Mouse (Mus musculus): Measurements from ENCODE around the gene Nap1l1. TPM values are rescaled to one million over a fixed set of nuclear protein-coding genes. Genes with fewer than 3 reads are reported as not detected.
"Not testable (repeated sequence)": the region's sequence is repeated elsewhere in the genome, so short reads cannot be mapped to it uniquely, and the experiment has no call there.

Nap1l1 gene
- total and polyA plus RNA-seq, 2 experiments from 2014 or later: 15.5 to 64.2 TPM

- H3K4me3 ChIP-seq (ENCODE audit: low read depth, low read length): no peak overlapping the region
- no peaks in the 10 kb centered on the region for H3K9me3 ChIP-seq (replicated peaks; ENCODE audit: control insufficient read depth, low read length)
- H3K27me3 ChIP-seq (ENCODE audit: control insufficient read depth, insufficient read depth, low read length): no peaks in the 10 kb centered on the region
- no peak for DNase-seq (ENCODE audit: low spot score)
- ATAC-seq (ENCODE audit: insufficient read depth, low read depth): no peak
- TF ChIP-seq CTCF (IDR thresholded peaks at IDR 0.05; ENCODE audit: low read depth): no peak
- no peak for TF ChIP-seq EP300 (IDR thresholded peaks at IDR 0.05; ENCODE audit: low read depth)
- H3K9ac ChIP-seq (replicated peaks; ENCODE audit: low read depth, low read length): no peak overlapping the region
- H3K27ac ChIP-seq (ENCODE audit: low read depth): no peak overlapping the region
- 0 out of 2 replicates have a peak, but pooled peaks cover 8% of the 10 kb centered on the region for H3K4me1 ChIP-seq (ENCODE audit: control insufficient read depth, insufficient read depth)
- H3K36me3 ChIP-seq (replicated peaks; ENCODE audit: control insufficient read depth, insufficient read depth, low read length): no peaks in the 10 kb centered on the region
- 28% methylated on average over 9 of the region's 9 CpGs for WGBS
- no peak overlapping the region for H3K4me2 ChIP-seq (ENCODE audit: low read depth, low read length)
Observed at GRCm38 (mm10) chr10:111445939-111446671, 26.9 kb upstream of the Nap1l1 start.

GRCm38 (mm10) chr10:111446672-111447008 is 26.4 kb upstream of the Nap1l1 start:
- not testable (repeated sequence) for H3K36me3 ChIP-seq (replicated peaks; ENCODE audit: control insufficient read depth, insufficient read depth, low read length); H3K4me2 ChIP-seq (ENCODE audit: low read depth, low read length); ATAC-seq (ENCODE audit: insufficient read depth, low read depth); H3K9ac ChIP-seq (replicated peaks; ENCODE audit: low read depth, low read length); H3K27ac ChIP-seq (ENCODE audit: low read depth); H3K4me1 ChIP-seq (ENCODE audit: control insufficient read depth, insufficient read depth); H3K4me3 ChIP-seq (ENCODE audit: low read depth, low read length); DNase-seq (ENCODE audit: low spot score); H3K27me3 ChIP-seq (ENCODE audit: control insufficient read depth, insufficient read depth, low read length); H3K9me3 ChIP-seq (replicated peaks; ENCODE audit: control insufficient read depth, low read length)
- WGBS: 92% methylated on average over 3 of the region's 3 CpGs

- H3K4me2 ChIP-seq (ENCODE audit: low read depth, low read length); H3K27ac ChIP-seq (ENCODE audit: low read depth); H3K9ac ChIP-seq (replicated peaks; ENCODE audit: low read depth, low read length); H3K4me3 ChIP-seq (ENCODE audit: low read depth, low read length); H3K4me1 ChIP-seq (ENCODE audit: control insufficient read depth, insufficient read depth); H3K27me3 ChIP-seq (ENCODE audit: control insufficient read depth, insufficient read depth, low read length); DNase-seq (ENCODE audit: low spot score); H3K9me3 ChIP-seq (replicated peaks; ENCODE audit: control insufficient read depth, low read length); H3K36me3 ChIP-seq (replicated peaks; ENCODE audit: control insufficient read depth, insufficient read depth, low read length); ATAC-seq (ENCODE audit: insufficient read depth, low read depth): not testable (repeated sequence)
- 65% methylated on average over 5 of the region's 5 CpGs for WGBS
Observed at GRCm38 (mm10) chr10:111449662-111450061, 23.4 kb upstream of the Nap1l1 start.

GRCm38 (mm10) chr10:111451683-111452322 is 21.2 kb upstream of the Nap1l1 start:
- 38% methylated on average over 1 of the region's 1 CpGs for WGBS
- Histone ChIP-seq H3K4me2 (ENCODE audit: low read depth, low read length) (no peak overlapping the region), H3K4me3 (ENCODE audit: low read depth, low read length) (no peak overlapping the region), H3K9ac (replicated peaks; ENCODE audit: low read depth, low read length) (no peak overlapping the region), H3K27me3 (ENCODE audit: control insufficient read depth, insufficient read depth, low read length) (no peaks in the 10 kb centered on the region), H3K27ac (ENCODE audit: low read depth) (no peak overlapping the region), H3K9me3 (replicated peaks; ENCODE audit: control insufficient read depth, low read length) (no peaks in the 10 kb centered on the region), H3K4me1 (ENCODE audit: control insufficient read depth, insufficient read depth) (no peaks in the 10 kb centered on the region), H3K36me3 (replicated peaks; ENCODE audit: control insufficient read depth, insufficient read depth, low read length) (no peaks in the 10 kb centered on the region)
- DNase-seq (ENCODE audit: low spot score) (no peak), ATAC-seq (ENCODE audit: insufficient read depth, low read depth) (no peak)
- TF ChIP-seq EP300 (IDR thresholded peaks at IDR 0.05; ENCODE audit: low read depth) (no peak), CTCF (IDR thresholded peaks at IDR 0.05; ENCODE audit: low read depth) (no peak)

- ATAC-seq (ENCODE audit: insufficient read depth, low read depth): no peak
- Histone ChIP-seq H3K4me2 (ENCODE audit: low read depth, low read length) (no peak overlapping the region), H3K4me3 (ENCODE audit: low read depth, low read length) (no peak overlapping the region), H3K9me3 (replicated peaks; ENCODE audit: control insufficient read depth, low read length) (no peaks in the 10 kb centered on the region), H3K9ac (replicated peaks; ENCODE audit: low read depth, low read length) (no peak overlapping the region), H3K27me3 (ENCODE audit: control insufficient read depth, insufficient read depth, low read length) (no peaks in the 10 kb centered on the region), H3K27ac (ENCODE audit: low read depth) (no peak overlapping the region), H3K36me3 (replicated peaks; ENCODE audit: control insufficient read depth, insufficient read depth, low read length) (no peaks in the 10 kb centered on the region), H3K4me1 (ENCODE audit: control insufficient read depth, insufficient read depth) (no peaks in the 10 kb centered on the region)
- no peak for TF ChIP-seq CTCF (IDR thresholded peaks at IDR 0.05; ENCODE audit: low read depth)
- TF ChIP-seq EP300 (IDR thresholded peaks at IDR 0.05; ENCODE audit: low read depth): no peak
- WGBS: 84% methylated on average over 11 of the region's 11 CpGs
- no peak for DNase-seq (ENCODE audit: low spot score)
Observed at GRCm38 (mm10) chr10:111452426-111452825, 20.6 kb upstream of the Nap1l1 start.
